10 mouse cellular contexts compared by ENCODE assay signal in the genomic region with DNA sequence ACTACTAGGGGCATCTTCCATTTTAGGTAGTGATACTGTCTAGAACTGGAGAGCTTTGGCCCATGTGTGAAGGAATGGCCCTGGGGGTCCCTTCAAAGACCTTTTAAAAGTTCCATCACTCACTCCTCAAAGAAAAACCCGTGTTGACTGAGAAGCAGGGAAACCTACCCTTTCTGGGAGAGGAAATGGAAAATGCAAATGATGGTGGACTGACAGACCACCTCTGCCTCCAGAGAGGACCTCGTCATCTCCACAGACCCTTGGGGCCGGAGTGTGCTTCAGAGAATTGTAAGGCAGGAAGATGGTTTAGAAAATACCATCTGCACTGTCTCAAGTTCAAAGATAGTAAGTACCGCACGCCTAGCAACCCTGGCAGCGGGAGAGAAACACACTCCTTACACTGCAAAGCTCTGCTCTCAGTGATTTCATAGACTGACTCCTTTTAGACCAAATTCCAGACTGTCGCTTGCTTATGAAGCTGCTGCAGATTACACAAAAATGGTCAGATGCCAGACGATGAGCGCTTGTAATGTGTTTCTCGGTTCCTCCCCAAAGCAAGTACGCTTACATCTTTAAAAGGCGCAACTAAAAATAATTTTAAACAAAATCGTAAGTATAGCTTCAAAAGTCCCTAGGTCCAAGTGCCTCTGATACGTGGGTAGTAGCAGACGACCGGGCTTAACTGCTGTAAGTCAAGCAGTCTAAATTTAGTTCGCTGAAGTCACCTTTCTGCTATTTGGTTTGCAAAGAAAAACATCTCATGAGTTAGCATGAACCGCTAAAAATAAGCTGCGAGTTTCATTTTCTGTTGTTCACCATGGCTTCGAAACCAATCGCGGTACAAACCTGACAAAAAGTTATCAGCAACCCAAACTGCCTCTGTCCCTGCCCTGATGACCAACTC. TPM values are rescaled to one million over a fixed set of nuclear protein-coding genes. Genes with fewer than 3 reads are reported as not detected.
A peak's percentile ranks its signal among the peaks of the same experiment; 100 is the strongest.
DNase-seq lines count a peak whose midpoint lies in the region; ATAC-seq and TF ChIP-seq lines count a peak whose summit lies in the region.
"Had no signal": no experiment of that assay in that cellular context is flagged by ENCODE, and none has a peak within 500 bp of the region (broad histone marks: within the 10 kb centered on the region; RNA-seq: fewer than 3 reads in every experiment).

No protein-coding gene starts in this region.

- WGBS in kidney, postnatal 0 days, result 66% methylated on average over 22 of the region's 22 CpGs
- 64% methylated on average over 22 of the region's 22 CpGs for WGBS in bone marrow, adult 2 months
- 53% methylated on average over 22 of the region's 22 CpGs for WGBS in intestine, embryonic 15.5 days
- 58% methylated on average over 22 of the region's 22 CpGs for WGBS in olfactory bulb, adult 2 months
- 90% methylated on average over 22 of the region's 22 CpGs for WGBS in midbrain, embryonic 16.5 days
- 93% methylated on average over 22 of the region's 22 CpGs for WGBS in midbrain, embryonic 13.5 days

- no peak overlapping the region for H3K4me3 ChIP-seq in kidney, postnatal 0 days (replicated peaks; ENCODE audit: low read depth, low read length)
- H3K4me3 ChIP-seq in bone marrow, adult 2 months (replicated peaks; ENCODE audit: control insufficient read depth, low read depth, low read length), result peak overlapping the region; percentile 12
- no peak overlapping the region for H3K4me3 ChIP-seq in intestine, embryonic 15.5 days (replicated peaks)
- H3K4me3 ChIP-seq in olfactory bulb, adult 2 months (ENCODE audit: insufficient read depth, low read depth, low read length), result no peak overlapping the region
- H3K4me3 ChIP-seq in midbrain, embryonic 16.5 days (ENCODE audit: low read depth, low read length), result no peak overlapping the region
- no peak overlapping the region for H3K4me3 ChIP-seq in midbrain, embryonic 13.5 days (replicated peaks)

- no peak for ATAC-seq in kidney, postnatal 0 days (replicated peaks; ENCODE audit: low FRiP score, low read depth)
- peak; percentile 71 for ATAC-seq in intestine, embryonic 15.5 days
- ATAC-seq in midbrain, embryonic 16.5 days, result no peak
- no peak for ATAC-seq in midbrain, embryonic 13.5 days

- no peak for TF ChIP-seq POLR2A in bone marrow, adult 2 months (IDR thresholded peaks at IDR 0.05; ENCODE audit: borderline replicate concordance, control insufficient read depth, low read depth, low read length)
- TF ChIP-seq POLR2A in olfactory bulb, adult 2 months (IDR thresholded peaks at IDR 0.05; ENCODE audit: insufficient read depth, low read depth, low read length), result no peak

- no peak overlapping the region for H3K9ac ChIP-seq in kidney, postnatal 0 days (ENCODE audit: low read depth, low read length)
- H3K9ac ChIP-seq in intestine, embryonic 15.5 days, result no peak overlapping the region
- no peak overlapping the region for H3K9ac ChIP-seq in midbrain, embryonic 16.5 days (ENCODE audit: low read depth, low read length)
- H3K9ac ChIP-seq in midbrain, embryonic 13.5 days (replicated peaks), result no peak overlapping the region
- H3K9ac ChIP-seq: liver, embryonic 14.5 days had no signal

- no peak overlapping the region for H3K27ac ChIP-seq in kidney, postnatal 0 days
- peak overlapping the region; percentile 20; the same call in 1 of the 2 replicates for H3K27ac ChIP-seq in bone marrow, adult 2 months (ENCODE audit: control insufficient read depth, insufficient read depth, low read depth, low read length, poor library complexity)
- peak overlapping the region; percentile 57 for H3K27ac ChIP-seq in intestine, embryonic 15.5 days
- peak overlapping the region; percentile 16 for H3K27ac ChIP-seq in olfactory bulb, adult 2 months (ENCODE audit: insufficient read depth, low read depth, low read length)
- no peak overlapping the region for H3K27ac ChIP-seq in midbrain, embryonic 16.5 days (ENCODE audit: low read length)
- H3K27ac ChIP-seq in midbrain, embryonic 13.5 days, result no peak overlapping the region
- H3K27ac ChIP-seq: liver, embryonic 14.5 days had no signal

- no peak overlapping the region; the same call in 1 of the 2 replicates for H3K4me2 ChIP-seq in kidney, postnatal 0 days (ENCODE audit: low read length)
- no peak overlapping the region for H3K4me2 ChIP-seq in intestine, embryonic 15.5 days (replicated peaks)
- no peak overlapping the region for H3K4me2 ChIP-seq in midbrain, embryonic 16.5 days (ENCODE audit: low read length)
- no peak overlapping the region for H3K4me2 ChIP-seq in midbrain, embryonic 13.5 days (replicated peaks)

- TF ChIP-seq CTCF in kidney, postnatal 0 days (IDR thresholded peaks at IDR 0.05; ENCODE audit: low read depth), result no peak
- TF ChIP-seq CTCF in bone marrow, adult 2 months (IDR thresholded peaks at IDR 0.05; ENCODE audit: control insufficient read depth, insufficient read depth, low read length), result no peak
- TF ChIP-seq CTCF in olfactory bulb, adult 2 months (IDR thresholded peaks at IDR 0.05; ENCODE audit: insufficient read depth, low read depth, low read length), result no peak

- H3K27me3 ChIP-seq in kidney, postnatal 0 days (ENCODE audit: insufficient read depth, low read length), result no peaks in the 10 kb centered on the region; the same call in 1 of the 2 replicates
- no peaks in the 10 kb centered on the region for H3K27me3 ChIP-seq in intestine, embryonic 15.5 days (replicated peaks)
- H3K27me3 ChIP-seq in midbrain, embryonic 16.5 days (ENCODE audit: control insufficient read depth, insufficient read depth, low read depth, low read length), result no peaks in the 10 kb centered on the region
- no peaks in the 10 kb centered on the region for H3K27me3 ChIP-seq in midbrain, embryonic 13.5 days

- no peaks in the 10 kb centered on the region for H3K36me3 ChIP-seq in kidney, postnatal 0 days (ENCODE audit: insufficient read depth, low read length)
- H3K36me3 ChIP-seq in intestine, embryonic 15.5 days, result no peaks in the 10 kb centered on the region
- no peaks in the 10 kb centered on the region for H3K36me3 ChIP-seq in midbrain, embryonic 16.5 days (ENCODE audit: control insufficient read depth, insufficient read depth, low read length)
- H3K36me3 ChIP-seq in midbrain, embryonic 13.5 days, result no peaks in the 10 kb centered on the region

- DNase-seq in kidney, postnatal 0 days (ENCODE audit: low spot score), result peak; percentile 56
- no peak for DNase-seq in kidney, adult 18-20 months
- DNase-seq in adrenal gland, postnatal 14 days, result no peak
- DNase-seq: cerebellum, adult 2 months had no signal

- H3K4me1 ChIP-seq in kidney, postnatal 0 days (replicated peaks; ENCODE audit: insufficient read depth, low read length), result 0 out of 2 replicates have a peak, but pooled peaks cover 4% of the 10 kb centered on the region
- peaks cover 2% of the 10 kb centered on the region for H3K4me1 ChIP-seq in bone marrow, adult 2 months (ENCODE audit: control insufficient read depth, insufficient read depth, low read length)
- H3K4me1 ChIP-seq in intestine, embryonic 15.5 days (replicated peaks), result 0 out of 2 replicates have a peak, but pooled peaks cover 10% of the 10 kb centered on the region
- peaks cover 9% of the 10 kb centered on the region for H3K4me1 ChIP-seq in olfactory bulb, adult 2 months (ENCODE audit: control insufficient read depth, insufficient read depth, low read length)
- peaks cover 10% of the 10 kb centered on the region for H3K4me1 ChIP-seq in midbrain, embryonic 16.5 days (ENCODE audit: control insufficient read depth, insufficient read depth, low read length)
- peaks cover 24% of the 10 kb centered on the region for H3K4me1 ChIP-seq in midbrain, embryonic 13.5 days (replicated peaks)

- no peaks in the 10 kb centered on the region for H3K9me3 ChIP-seq in kidney, postnatal 0 days (replicated peaks; ENCODE audit: low read length)
- no peaks in the 10 kb centered on the region for H3K9me3 ChIP-seq in intestine, embryonic 15.5 days
- H3K9me3 ChIP-seq in midbrain, embryonic 16.5 days (replicated peaks; ENCODE audit: control insufficient read depth, low read length, poor library complexity, severe bottlenecking), result no peaks in the 10 kb centered on the region
- H3K9me3 ChIP-seq in midbrain, embryonic 13.5 days, result no peaks in the 10 kb centered on the region

RNA-seq across cellular contexts. Expression of a gene that starts 12.6 kb away (rescaled TPM):
- 28.3 and 28.5 TPM in 2 replicates for polyA plus RNA-seq in kidney, postnatal 0 days (2015; fragmentation: Nextera tagmentation; extraction: Ambion mirVana)
- polyA plus RNA-seq in bone marrow, adult 2 months (2011; ENCODE audit: insufficient read depth, insufficient read length, low replicate concordance, missing spikeins), result 5.6 and 14.8 TPM in 2 replicates
- 22.5 and 22.9 TPM in 2 replicates for polyA plus RNA-seq in intestine, embryonic 15.5 days (2015; fragmentation: Nextera tagmentation; extraction: Ambion mirVana)
- polyA plus RNA-seq in olfactory bulb, adult 2 months (2012; ENCODE audit: insufficient read depth, insufficient read length, low replicate concordance, missing spikeins), result 74.3 TPM in 1 of 2 replicates, not detected in the other
- 41.5 and 52.1 TPM in 2 replicates for total RNA-seq in adrenal gland, postnatal 14 days (2021)
- polyA plus RNA-seq in midbrain, embryonic 16.5 days (2015; fragmentation: Nextera tagmentation; extraction: Ambion mirVana), result 57.1 and 58.1 TPM in 2 replicates
- 38.0 and 41.1 TPM in 2 replicates for polyA plus RNA-seq in midbrain, embryonic 13.5 days (2015; fragmentation: Nextera tagmentation; extraction: Ambion mirVana)

Comparison
In these comparisons a context has a peak if more than half of its experiments do, and no peak if none do; other contexts are left out.
1. H3K27ac ChIP-seq: peak in bone marrow, adult 2 months (single experiment), intestine, embryonic 15.5 days (single experiment) and olfactory bulb, adult 2 months (single experiment); none in kidney, postnatal 0 days (single experiment), midbrain, embryonic 16.5 days (single experiment) and midbrain, embryonic 13.5 days (single experiment).